Mouse (Mus musculus): ENCODE data around the gene Idh2.

GRCm38 (mm10) chr7:80052261-80052660 is 62.9 kb downstream of the Idh2 start:
- TF ChIP-seq CTCF (IDR thresholded peaks at IDR 0.05; ENCODE audit: control insufficient read depth, insufficient read depth, low read length) = no peak
- TF ChIP-seq POLR2A (IDR thresholded peaks at IDR 0.05; ENCODE audit: borderline replicate concordance, control insufficient read depth, low read depth, low read length) = no peak
